Mouse (Mus musculus) lung, adult 2 months (tissue): ENCODE measurements around the gene Metap1d. TPM values are rescaled to one million over a fixed set of nuclear protein-coding genes. Genes with fewer than 3 reads are reported as not detected.

ENCODE experiments used
- DNase-seq: peaks from one replicate; pipeline ENCODE4 v3.0.0; 2022
- H3K4me1 ChIP-seq: fragments of 200-500 bp; 2 replicates; pipeline ENCODE4 v1.6.1; 2011; ENCODE audit warnings: low read length; ENCODE audit not compliant: control insufficient read depth, insufficient read depth
- H3K4me3 ChIP-seq: fragments of 200-500 bp; replicated peaks from 2 replicates; pipeline ENCODE3; 2011; ENCODE audit warnings: low read depth, mild to moderate bottlenecking, control low read depth, low read length; ENCODE audit errors: extremely low read depth
- CTCF ChIP-seq: fragments of 200-500 bp; IDR thresholded peaks from 2 replicates; pipeline ENCODE4 v1.5.1; 2011; ENCODE audit warnings: mild to moderate bottlenecking, low read length, control low read depth; ENCODE audit not compliant: insufficient read depth
- POLR2A ChIP-seq: fragments of 200-500 bp; IDR thresholded peaks from 2 replicates; pipeline ENCODE4 v1.6.1; 2011; ENCODE audit warnings: low read depth, mild to moderate bottlenecking, control low read depth, low read length, borderline replicate concordance; ENCODE audit errors: extremely low read depth
- WGBS: fragments of 180-500 bp; shearing (Covaris S2); methylation state at CpG from one replicate; pipeline ENCODE4 v1.1.7; 2018; 5-methylcytosine and 5-hydroxymethylcytosine counted together
- polyA plus RNA-seq: library from polyadenylated mRNA; depleted of rRNA; stranded (reverse); fragments of >200 nt; gene quantifications from 2 replicates; pipeline ENCODE4 v1.2.3, GENCODE M21; 2012

The Metap1d gene
- polyA plus RNA-seq, 1 experiment: 15.8 TPM

- WGBS: 76% methylated on average over 11 of the region's 11 CpGs
- no peak for DNase-seq
- TF ChIP-seq CTCF (no peak), POLR2A (no peak)
- Histone ChIP-seq H3K4me1 (no peaks in the 10 kb centered on the region), H3K4me3 (no peak overlapping the region)
Observed at GRCm38 (mm10) chr2:71466861-71467450, 13.9 kb downstream of the Metap1d start.

- no peak for DNase-seq
- H3K4me3 ChIP-seq: no peak overlapping the region
- 84% methylated on average over 6 of the region's 6 CpGs for WGBS
- TF ChIP-seq CTCF (no peak), POLR2A (no peak)
- no peaks in the 10 kb centered on the region for H3K4me1 ChIP-seq
Observed at GRCm38 (mm10) chr2:71471094-71471493, 18.0 kb downstream of the Metap1d start.

- no peak for DNase-seq
- TF ChIP-seq CTCF: no peak
- TF ChIP-seq POLR2A: no peak
- Histone ChIP-seq H3K4me3 (no peak overlapping the region), H3K4me1 (no peaks in the 10 kb centered on the region)
- WGBS: 63% methylated on average over 7 of the region's 7 CpGs
Observed at GRCm38 (mm10) chr2:71473830-71474229, 20.8 kb downstream of the Metap1d start.

GRCm38 (mm10) chr2:71474345-71474744 is 21.3 kb downstream of the Metap1d start:
- Histone ChIP-seq H3K4me1 (no peaks in the 10 kb centered on the region), H3K4me3 (no peak overlapping the region)
- WGBS: 63% methylated on average over 7 of the region's 7 CpGs
- no peak for TF ChIP-seq CTCF
- TF ChIP-seq POLR2A: no peak
- no peak for DNase-seq

- Histone ChIP-seq H3K4me1 (no peaks in the 10 kb centered on the region), H3K4me3 (no peak overlapping the region)
- no peak for DNase-seq
- TF ChIP-seq CTCF (no peak), POLR2A (no peak)
- 70% methylated on average over 10 of the region's 10 CpGs for WGBS
Observed at GRCm38 (mm10) chr2:71475311-71475710, 22.2 kb downstream of the Metap1d start.

- WGBS: 92% methylated on average over 4 of the region's 4 CpGs
- no peak for DNase-seq
- Histone ChIP-seq H3K4me1 (no peaks in the 10 kb centered on the region), H3K4me3 (no peak overlapping the region)
- TF ChIP-seq CTCF: no peak
- no peak for TF ChIP-seq POLR2A
Observed at GRCm38 (mm10) chr2:71475760-71476159, 22.7 kb downstream of the Metap1d start.

GRCm38 (mm10) chr2:71477787-71478186 is 24.7 kb downstream of the Metap1d start:
- Histone ChIP-seq H3K4me1 (no peaks in the 10 kb centered on the region), H3K4me3 (no peak overlapping the region)
- TF ChIP-seq POLR2A: no peak
- no peak for TF ChIP-seq CTCF
- no peak for DNase-seq

- WGBS: 52% methylated on average over 7 of the region's 7 CpGs
- H3K4me1 ChIP-seq: no peaks in the 10 kb centered on the region
- TF ChIP-seq CTCF (no peak), POLR2A (no peak)
- DNase-seq: no peak
- H3K4me3 ChIP-seq: no peak overlapping the region
Observed at GRCm38 (mm10) chr2:71479917-71480316, 26.8 kb downstream of the Metap1d start.

- WGBS: 73% methylated on average over 6 of the region's 6 CpGs
- TF ChIP-seq POLR2A: no peak
- H3K4me1 ChIP-seq: no peaks in the 10 kb centered on the region
- DNase-seq: no peak
- H3K4me3 ChIP-seq: no peak overlapping the region
Observed at GRCm38 (mm10) chr2:71481825-71482224, 28.7 kb downstream of the Metap1d start.

- no peak for DNase-seq
- Histone ChIP-seq H3K4me1 (no peaks in the 10 kb centered on the region), H3K4me3 (no peak overlapping the region)
- TF ChIP-seq POLR2A: no peak
- no peak for TF ChIP-seq CTCF
- 73% methylated on average over 10 of the region's 10 CpGs for WGBS
Observed at GRCm38 (mm10) chr2:71483046-71483716, 30.1 kb downstream of the Metap1d start.
